Mouse (Mus musculus): ENCODE measurements around the gene Rpp25l. TPM values are rescaled to one million over a fixed set of nuclear protein-coding genes. Genes with fewer than 3 reads are reported as not detected.
"Not testable (repeated sequence)": the region's sequence is repeated elsewhere in the genome, so short reads cannot be mapped to it uniquely, and the experiment has no call there.

The Rpp25l gene
- total RNA-seq, 1 experiment from 2014 or later: 36.2 TPM

- peak; percentile 62 for DNase-seq
Observed at GRCm38 (mm10) chr4:41737602-41738255, 24.4 kb upstream of the Rpp25l start.

- peak; percentile 18 for DNase-seq
Observed at GRCm38 (mm10) chr4:41731052-41731765, 17.9 kb upstream of the Rpp25l start, which contains the start of gene Arid3c. Gene Arid3c (minus strand): TSS chr4:41731142.

DNA sequence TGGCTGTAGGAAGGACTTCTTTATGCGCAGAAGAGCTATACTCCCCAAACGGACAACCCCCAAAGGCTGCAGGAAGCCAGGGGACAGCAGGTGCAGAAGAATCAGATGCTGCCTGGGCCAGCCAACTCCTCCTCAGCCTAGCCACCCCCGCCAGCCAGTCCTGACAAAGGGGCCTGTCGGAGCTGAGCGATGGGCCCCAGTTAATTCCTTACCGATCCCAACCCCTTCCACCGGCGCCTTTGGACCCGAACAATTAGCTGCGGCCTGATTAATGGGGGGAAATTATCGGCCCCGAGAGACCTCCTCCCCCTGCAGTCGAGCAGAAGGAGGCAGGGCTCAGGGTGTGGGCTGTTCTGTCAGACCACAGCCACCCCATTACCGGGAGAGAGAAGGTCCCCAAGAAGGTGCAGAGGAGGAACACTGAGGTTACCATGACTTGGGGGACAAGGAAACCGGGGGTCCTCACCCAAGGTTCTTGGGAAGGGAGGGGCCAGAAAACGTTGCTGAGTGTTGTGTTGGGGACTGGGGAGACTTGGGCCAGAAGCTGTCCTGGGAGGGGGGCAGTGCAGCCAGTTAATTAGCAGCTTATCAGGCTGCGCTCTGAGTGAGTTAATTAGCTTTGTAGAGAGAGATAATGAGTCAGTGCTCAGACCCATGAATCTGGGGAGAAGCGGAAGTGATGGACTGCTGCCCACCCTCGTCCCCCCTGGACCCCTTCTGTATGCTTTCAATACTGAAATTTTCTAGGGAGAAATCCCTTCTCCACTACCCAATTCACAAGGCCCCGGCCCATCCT lies 13.7 kb upstream of the Rpp25l start:
- no peak for DNase-seq

- peak; percentile 81 for DNase-seq
Observed at GRCm38 (mm10) chr4:41722918-41723351, 9.6 kb upstream of the Rpp25l start, which contains the start of gene Dctn3. Gene Dctn3 (minus strand): TSS chr4:41723170.

GRCm38 (mm10) chr4:41716834-41717233 lies 3.5 kb upstream of the Rpp25l start:
- no peak for DNase-seq

DNA sequence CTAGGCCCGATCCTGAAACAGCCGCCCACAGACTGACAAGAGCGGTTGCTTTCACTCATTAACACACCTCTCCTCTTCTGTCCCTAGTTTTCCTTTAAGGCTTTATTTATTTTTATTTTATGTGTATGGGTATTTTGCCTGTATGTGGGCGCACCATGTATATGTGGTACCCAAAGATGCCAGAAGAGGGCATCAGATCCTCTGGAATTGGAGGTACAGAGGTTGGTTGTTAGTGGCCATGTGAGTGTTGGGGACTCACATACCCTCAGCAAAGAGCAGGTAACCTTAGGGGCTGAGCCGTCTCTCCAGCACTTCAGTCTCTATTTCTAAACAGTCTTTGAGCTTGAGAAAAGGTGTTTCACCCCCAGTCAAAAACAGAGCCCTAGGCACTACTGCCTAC lies 2.3 kb upstream of the Rpp25l start:
- no peak for DNase-seq

DNA sequence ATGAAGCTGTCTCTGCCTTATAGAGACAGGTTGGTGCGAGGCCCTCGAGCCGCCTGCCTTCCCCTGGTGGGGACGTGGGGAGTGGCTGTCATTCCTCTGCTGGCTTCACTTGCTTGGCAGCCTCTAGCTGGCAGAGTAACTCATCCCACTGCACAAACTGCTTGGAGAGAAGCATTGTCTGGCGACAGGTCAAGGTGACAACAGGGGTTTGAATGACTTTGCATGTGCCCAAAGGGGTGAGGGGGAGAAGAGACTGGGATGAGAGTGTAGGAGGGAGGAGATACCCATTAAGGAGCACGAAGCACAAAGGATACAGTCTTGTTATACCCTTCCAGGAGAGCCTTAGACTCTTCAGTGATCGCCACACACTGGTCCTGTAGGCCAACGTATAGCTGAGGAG lies 1.7 kb upstream of the Rpp25l start:
- no peak for DNase-seq

DNA sequence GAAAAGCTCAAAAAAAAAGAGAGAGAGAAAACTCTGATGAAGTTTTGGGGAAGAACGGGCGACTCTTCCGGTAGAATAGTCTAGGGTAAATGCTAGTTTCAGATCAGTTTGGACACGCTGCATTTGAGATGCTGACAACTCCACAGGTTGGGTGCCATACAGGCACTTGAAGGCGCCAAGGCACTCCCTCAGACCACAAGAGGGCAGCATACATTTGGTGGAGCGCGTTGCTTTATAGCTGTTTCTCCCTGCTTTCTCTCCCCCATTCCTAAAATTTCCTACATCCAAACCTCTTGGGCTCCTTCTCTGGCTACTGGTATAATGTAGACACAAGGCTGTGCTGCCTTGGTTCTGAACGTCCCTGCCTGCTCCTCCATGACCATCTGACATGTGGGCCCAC lies 942 bp upstream of the Rpp25l start:
- DNase-seq: peak; percentile 51

DNA sequence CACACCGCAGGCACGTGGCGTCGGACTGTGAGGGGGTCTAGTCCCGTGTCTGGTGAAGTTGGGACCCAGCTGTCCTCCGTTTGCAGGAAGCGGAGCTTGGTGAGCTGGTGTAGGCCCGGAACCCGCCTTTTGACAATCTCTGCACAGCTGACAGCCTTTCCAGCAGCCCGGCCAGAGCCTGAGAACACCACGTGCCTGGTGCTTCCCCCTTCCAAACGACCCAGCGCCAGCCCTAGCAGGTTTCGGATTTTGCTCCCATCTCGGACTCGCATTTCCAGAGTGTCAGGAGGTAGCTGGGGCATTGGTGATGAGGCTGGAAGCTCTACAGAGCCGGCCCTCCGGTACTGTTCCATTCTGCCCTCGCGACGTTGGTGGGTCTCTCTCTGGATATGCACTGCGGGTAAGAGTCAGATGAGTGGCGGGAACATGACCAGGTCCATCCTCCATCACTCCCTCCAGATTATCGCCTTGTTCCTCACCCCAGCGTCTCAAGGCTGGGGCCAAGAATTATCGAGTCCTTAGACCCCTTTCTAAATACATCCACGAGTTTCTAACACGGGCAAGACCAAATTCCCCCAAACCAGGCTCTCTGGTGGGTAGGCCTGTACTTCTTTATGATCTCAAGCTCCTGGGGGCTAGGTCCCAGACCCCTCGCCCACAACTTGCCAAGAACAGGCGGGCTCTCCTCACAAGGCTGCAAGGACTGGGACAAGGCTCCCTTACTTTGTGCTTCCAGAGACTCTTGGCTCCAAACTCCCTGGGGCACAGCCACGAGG lies 725 bp downstream of the Rpp25l start:
- no peak for DNase-seq

- no peak for DNase-seq
Observed at GRCm38 (mm10) chr4:41711705-41712375, 1.5 kb downstream of the Rpp25l start.

DNA sequence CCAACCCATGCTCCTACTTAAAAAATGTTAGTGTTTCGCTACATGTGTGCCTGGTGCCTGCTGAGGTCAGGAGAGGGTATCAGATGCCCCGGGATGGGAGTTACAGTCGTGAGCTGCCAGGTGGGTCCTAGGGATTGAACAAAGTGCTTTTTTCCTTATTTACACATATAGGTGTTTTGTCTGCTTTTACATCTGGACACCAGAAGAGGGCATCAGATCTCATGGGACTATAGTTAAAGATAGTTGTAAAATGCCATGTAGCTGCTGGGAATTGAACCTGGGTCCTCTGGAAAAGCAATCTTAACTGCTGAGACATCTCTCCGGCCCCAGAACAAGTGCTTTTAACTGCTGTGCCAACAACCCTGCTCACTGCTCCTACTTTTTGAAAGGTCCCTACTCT lies 3.1 kb downstream of the Rpp25l start:
- no peak for DNase-seq

DNA sequence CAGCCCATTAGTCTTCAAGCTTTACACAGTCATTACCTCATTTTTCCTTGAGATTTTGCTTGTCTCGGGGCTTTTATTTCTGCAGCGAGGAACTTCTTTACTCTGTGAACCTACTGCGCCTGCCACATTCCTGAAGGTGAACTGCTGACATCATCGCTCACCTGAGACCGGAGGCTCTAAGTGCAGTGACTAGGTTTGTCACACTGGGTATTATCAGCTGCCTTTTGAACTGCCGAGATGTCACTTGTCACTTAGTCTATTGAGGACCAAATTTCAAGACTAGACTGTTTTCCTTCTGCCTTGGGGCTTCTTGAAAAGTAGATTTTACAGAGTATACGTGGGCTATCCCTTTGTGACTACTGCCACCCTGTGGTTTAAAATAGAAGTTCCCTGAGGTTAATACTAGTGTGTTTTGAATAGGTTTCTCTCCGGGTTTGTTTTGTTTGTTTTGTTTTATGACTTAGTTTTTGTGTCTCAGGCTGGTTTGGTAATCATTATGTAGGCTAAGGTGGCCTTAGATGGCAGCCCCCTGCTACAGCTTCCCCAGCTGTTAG lies 5.1 kb downstream of the Rpp25l start:
- DNase-seq: no peak

GRCm38 (mm10) chr4:41707011-41707535 lies 6.3 kb downstream of the Rpp25l start:
- DNase-seq: peak; percentile 58

- no peak for DNase-seq
Observed at GRCm38 (mm10) chr4:41705922-41706754, 7.2 kb downstream of the Rpp25l start.

DNA sequence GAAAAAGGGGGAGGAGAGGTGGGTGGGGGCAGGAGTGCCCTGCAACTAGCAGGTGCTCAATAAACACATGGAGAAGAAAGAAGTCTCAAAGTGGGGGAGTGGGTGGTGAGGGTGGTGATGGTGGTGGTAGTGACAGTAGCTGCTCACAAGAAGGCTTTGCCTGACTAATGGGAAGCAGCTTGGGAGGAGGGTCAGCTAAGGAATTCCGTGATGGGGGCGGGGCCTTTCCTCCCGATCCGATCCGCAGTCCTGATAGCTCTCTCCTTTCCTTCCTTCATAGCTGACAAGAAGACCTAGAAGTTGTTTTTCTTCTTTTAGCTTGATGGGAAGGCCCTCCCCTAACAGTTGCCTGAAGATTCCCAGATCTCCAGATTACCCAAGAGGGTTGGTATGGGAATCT lies 8.7 kb downstream of the Rpp25l start:
- DNase-seq: no peak

- not testable (repeated sequence) for DNase-seq
Observed at GRCm38 (mm10) chr4:41702226-41702625, 11.1 kb downstream of the Rpp25l start.

- DNase-seq: not testable (repeated sequence)
Observed at GRCm38 (mm10) chr4:41700224-41700623, 13.1 kb downstream of the Rpp25l start.

DNA sequence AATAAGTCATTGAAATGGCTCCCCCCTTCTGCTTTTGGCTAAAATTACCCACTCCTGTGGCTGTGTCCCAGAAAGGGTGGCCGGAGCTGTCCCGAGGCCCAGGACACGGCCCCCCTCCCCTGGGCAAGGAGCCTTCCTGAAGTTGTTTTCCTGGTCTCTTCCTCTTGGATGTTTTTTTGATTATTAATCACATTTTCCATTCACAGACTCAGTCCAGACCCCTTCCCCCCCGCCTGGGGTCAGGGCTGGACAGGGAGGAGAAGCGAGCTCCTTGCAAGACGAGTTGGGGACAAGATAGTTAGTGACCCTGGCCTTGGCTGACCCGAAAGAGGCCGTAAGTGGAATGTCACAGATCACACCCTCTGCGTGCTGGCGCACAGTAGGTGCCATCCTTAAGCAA lies 13.6 kb downstream of the Rpp25l start, which contains the start of gene Il11ra1:
Gene Il11ra1 (plus strand): TSS at position 207 of the 400 bp plus-strand sequence.
- not testable (repeated sequence) for DNase-seq

DNA sequence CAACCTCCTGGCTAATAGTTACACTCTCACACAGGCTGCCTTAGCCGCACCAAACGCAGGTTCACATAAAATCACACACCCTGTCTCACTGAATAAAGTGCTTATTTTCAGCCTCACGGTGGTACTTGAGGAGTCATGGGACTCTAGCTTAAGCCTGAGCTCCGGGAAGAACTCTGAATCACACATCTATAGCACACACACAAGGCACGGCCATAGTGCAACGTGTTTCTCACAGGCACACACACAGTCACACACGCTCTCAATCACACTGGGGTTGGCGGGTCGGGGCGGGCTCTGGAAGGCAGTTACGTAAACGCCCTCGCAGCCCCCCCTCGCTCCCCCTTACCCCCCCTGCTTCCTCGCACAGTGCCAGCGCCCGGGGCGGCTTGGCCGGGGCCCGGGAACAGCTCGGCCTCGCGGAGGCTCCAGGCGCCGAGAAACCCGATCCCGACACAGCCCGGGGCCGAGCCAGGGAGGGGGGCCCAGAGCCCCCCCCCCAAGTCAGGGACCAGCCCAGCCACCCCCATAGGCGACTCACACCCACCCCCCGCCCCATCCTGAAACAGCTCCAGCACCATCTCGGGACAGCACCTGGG lies 14.8 kb downstream of the Rpp25l start:
- peak; percentile 44 for DNase-seq
